Mouse (Mus musculus): ENCODE measurements around the gene Mok. TPM values are rescaled to one million over a fixed set of nuclear protein-coding genes. Genes with fewer than 3 reads are reported as not detected.

Mok gene
- polyA plus RNA-seq, 1 experiment from 2014 or later: 0.85 TPM

DNA sequence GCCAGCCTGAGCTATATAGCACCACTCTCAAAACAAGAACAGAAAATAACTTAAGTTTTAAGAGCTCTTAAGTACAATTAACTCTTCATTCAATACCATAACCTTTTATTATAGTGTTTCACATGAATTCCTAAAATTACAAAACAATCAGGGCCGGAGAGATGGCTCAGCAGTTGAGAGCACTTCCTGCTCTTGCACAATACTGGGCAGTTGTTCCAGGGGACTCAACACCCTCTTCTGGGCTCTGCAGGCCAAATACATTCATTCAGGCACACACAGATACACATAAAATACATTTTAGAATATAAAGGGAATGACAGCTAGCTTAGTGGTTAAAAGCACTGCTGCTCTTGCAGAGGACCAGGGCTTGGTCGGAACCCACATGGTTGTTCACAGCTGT lies 23.9 kb downstream of the Mok start:
- Histone ChIP-seq H3K4me1 (replicated peaks; ENCODE audit: control insufficient read depth, insufficient read depth, low read length) (no peaks in the 10 kb centered on the region), H3K9me3 (ENCODE audit: control insufficient read depth) (no peaks in the 10 kb centered on the region), H3K27ac (ENCODE audit: low read depth, low read length) (no peak overlapping the region), H3K27me3 (replicated peaks; ENCODE audit: control insufficient read depth, insufficient read depth, low read length) (no peaks in the 10 kb centered on the region), H3K36me3 (ENCODE audit: control insufficient read depth, insufficient read depth) (no peaks in the 10 kb centered on the region), H3K4me2 (replicated peaks; ENCODE audit: low read depth) (no peak overlapping the region), H3K9ac (ENCODE audit: low read depth, low read length) (no peak overlapping the region), H3K4me3 (ENCODE audit: low read depth, low read length) (no peak overlapping the region)
- WGBS: 74% methylated on average over 2 of the region's 2 CpGs
- no peak for TF ChIP-seq CTCF (IDR thresholded peaks at IDR 0.05; ENCODE audit: low read depth)
- no peak for ATAC-seq

DNA sequence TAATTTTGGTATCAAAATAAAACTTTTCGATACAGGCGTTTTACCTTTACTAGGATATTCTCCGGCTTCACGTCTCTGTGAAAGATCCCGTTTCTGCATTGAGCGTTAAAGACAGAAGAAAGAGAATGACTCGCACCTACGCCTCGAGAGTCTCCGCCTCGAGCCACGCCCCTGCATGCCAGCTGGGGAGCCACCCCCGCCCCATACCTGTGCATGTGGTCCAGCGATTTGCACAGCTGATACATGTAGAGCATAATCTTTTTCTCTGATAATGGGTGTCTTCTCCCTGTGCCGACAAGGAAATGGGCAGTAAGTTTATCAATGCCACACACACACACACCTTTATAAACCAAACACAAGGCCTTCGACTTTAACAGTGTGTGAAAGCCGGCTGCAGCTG lies 25.8 kb downstream of the Mok start:
- WGBS: 44% methylated on average over 17 of the region's 17 CpGs
- Histone ChIP-seq H3K4me3 (ENCODE audit: low read depth, low read length) (no peak overlapping the region), H3K27ac (ENCODE audit: low read depth, low read length) (no peak overlapping the region), H3K9me3 (ENCODE audit: control insufficient read depth) (no peaks in the 10 kb centered on the region), H3K36me3 (ENCODE audit: control insufficient read depth, insufficient read depth) (no peaks in the 10 kb centered on the region), H3K27me3 (replicated peaks; ENCODE audit: control insufficient read depth, insufficient read depth, low read length) (no peaks in the 10 kb centered on the region), H3K4me1 (replicated peaks; ENCODE audit: control insufficient read depth, insufficient read depth, low read length) (no peaks in the 10 kb centered on the region), H3K9ac (ENCODE audit: low read depth, low read length) (no peak overlapping the region), H3K4me2 (replicated peaks; ENCODE audit: low read depth) (no peak overlapping the region)
- ATAC-seq: no peak
- no peak for TF ChIP-seq CTCF (IDR thresholded peaks at IDR 0.05; ENCODE audit: low read depth)

DNA sequence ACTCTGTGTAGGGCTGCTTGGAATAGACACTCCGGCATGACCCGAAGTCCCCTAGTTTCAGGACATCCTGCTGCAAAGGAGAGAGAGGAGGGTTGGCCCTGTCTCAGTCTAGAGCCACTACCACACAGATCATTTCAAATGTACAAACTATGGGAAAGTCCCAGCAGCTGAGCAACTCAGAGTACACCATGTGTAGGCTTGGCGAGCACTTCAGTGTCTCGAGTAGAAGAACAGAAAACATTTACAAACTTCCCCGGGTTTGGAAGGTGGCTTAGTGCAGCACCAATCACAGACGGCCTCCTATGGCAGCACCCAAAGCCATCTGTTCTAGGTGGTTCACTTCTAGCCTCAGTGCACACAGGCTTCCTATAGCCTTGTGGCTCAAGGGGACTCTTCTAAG lies 27.1 kb downstream of the Mok start:
- no peaks in the 10 kb centered on the region for H3K27me3 ChIP-seq (replicated peaks; ENCODE audit: control insufficient read depth, insufficient read depth, low read length)
- no peak for ATAC-seq
- TF ChIP-seq CTCF (IDR thresholded peaks at IDR 0.05; ENCODE audit: low read depth): no peak
- no peak overlapping the region for H3K4me2 ChIP-seq (replicated peaks; ENCODE audit: low read depth)
- no peaks in the 10 kb centered on the region for H3K4me1 ChIP-seq (replicated peaks; ENCODE audit: control insufficient read depth, insufficient read depth, low read length)
- H3K36me3 ChIP-seq (ENCODE audit: control insufficient read depth, insufficient read depth): no peaks in the 10 kb centered on the region
- H3K4me3 ChIP-seq (ENCODE audit: low read depth, low read length): no peak overlapping the region
- WGBS: 95% methylated on average over 6 of the region's 6 CpGs
- H3K9ac ChIP-seq (ENCODE audit: low read depth, low read length): no peak overlapping the region
- H3K27ac ChIP-seq (ENCODE audit: low read depth, low read length): no peak overlapping the region
- no peaks in the 10 kb centered on the region for H3K9me3 ChIP-seq (ENCODE audit: control insufficient read depth)

DNA sequence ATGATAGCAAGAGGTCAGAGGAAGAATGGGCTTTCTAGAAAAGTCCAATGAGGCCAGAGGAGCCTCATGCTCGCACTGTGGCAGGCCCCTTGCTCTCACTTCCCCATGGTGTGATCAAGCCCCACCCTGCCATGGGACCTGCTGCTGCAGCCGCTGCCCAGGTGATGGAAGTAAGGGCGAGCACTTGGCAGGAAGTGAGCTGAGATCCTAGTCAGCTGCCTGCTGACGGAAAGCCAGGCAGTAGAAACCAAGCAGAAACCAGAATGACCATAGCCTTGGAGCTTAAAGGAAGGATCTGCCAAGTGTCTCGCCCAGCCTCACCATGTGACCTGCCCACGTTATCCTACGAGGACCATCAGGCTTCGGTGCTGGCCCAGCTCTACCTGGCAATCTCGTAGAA lies 27.6 kb downstream of the Mok start:
- no peaks in the 10 kb centered on the region for H3K27me3 ChIP-seq (replicated peaks; ENCODE audit: control insufficient read depth, insufficient read depth, low read length)
- no peak for TF ChIP-seq CTCF (IDR thresholded peaks at IDR 0.05; ENCODE audit: low read depth)
- no peak overlapping the region for H3K9ac ChIP-seq (ENCODE audit: low read depth, low read length)
- no peaks in the 10 kb centered on the region; the same call in 1 of the 2 replicates for H3K36me3 ChIP-seq (ENCODE audit: control insufficient read depth, insufficient read depth)
- H3K4me3 ChIP-seq (ENCODE audit: low read depth, low read length): no peak overlapping the region
- H3K27ac ChIP-seq (ENCODE audit: low read depth, low read length): no peak overlapping the region
- no peak for ATAC-seq
- 79% methylated on average over 9 of the region's 9 CpGs for WGBS
- H3K4me2 ChIP-seq (replicated peaks; ENCODE audit: low read depth): no peak overlapping the region
- no peaks in the 10 kb centered on the region for H3K4me1 ChIP-seq (replicated peaks; ENCODE audit: control insufficient read depth, insufficient read depth, low read length)
- no peaks in the 10 kb centered on the region for H3K9me3 ChIP-seq (ENCODE audit: control insufficient read depth)

DNA sequence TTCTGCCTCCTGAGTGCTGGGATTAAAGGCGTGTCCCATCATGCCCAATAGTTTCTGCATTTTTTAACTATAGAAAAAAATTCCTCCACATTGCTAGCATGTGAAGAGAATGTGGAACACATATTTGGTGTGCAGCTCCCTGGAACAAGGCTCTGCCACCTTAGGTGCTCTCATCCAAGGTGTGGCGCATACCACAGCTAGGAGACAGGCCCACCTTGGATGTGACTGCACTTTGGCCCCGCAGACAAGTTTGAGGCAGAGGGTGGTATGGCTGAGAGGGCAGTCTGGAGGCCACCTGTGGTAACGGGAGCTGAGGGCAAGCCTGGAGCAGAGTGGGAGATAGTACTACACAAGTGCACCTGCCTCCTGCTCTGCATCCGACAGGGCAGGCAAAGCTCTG lies 31.9 kb downstream of the Mok start:
- 70% methylated on average over 5 of the region's 5 CpGs for WGBS
- H3K9me3 ChIP-seq (ENCODE audit: control insufficient read depth): no peaks in the 10 kb centered on the region
- no peak overlapping the region for H3K27ac ChIP-seq (ENCODE audit: low read depth, low read length)
- H3K4me1 ChIP-seq (replicated peaks; ENCODE audit: control insufficient read depth, insufficient read depth, low read length): no peaks in the 10 kb centered on the region
- no peaks in the 10 kb centered on the region for H3K27me3 ChIP-seq (replicated peaks; ENCODE audit: control insufficient read depth, insufficient read depth, low read length)
- TF ChIP-seq CTCF (IDR thresholded peaks at IDR 0.05; ENCODE audit: low read depth): no peak
- no peak overlapping the region for H3K9ac ChIP-seq (ENCODE audit: low read depth, low read length)
- ATAC-seq: no peak
- no peak overlapping the region for H3K4me2 ChIP-seq (replicated peaks; ENCODE audit: low read depth)
- no peaks in the 10 kb centered on the region; the same call in 1 of the 2 replicates for H3K36me3 ChIP-seq (ENCODE audit: control insufficient read depth, insufficient read depth)
- H3K4me3 ChIP-seq (ENCODE audit: low read depth, low read length): no peak overlapping the region

DNA sequence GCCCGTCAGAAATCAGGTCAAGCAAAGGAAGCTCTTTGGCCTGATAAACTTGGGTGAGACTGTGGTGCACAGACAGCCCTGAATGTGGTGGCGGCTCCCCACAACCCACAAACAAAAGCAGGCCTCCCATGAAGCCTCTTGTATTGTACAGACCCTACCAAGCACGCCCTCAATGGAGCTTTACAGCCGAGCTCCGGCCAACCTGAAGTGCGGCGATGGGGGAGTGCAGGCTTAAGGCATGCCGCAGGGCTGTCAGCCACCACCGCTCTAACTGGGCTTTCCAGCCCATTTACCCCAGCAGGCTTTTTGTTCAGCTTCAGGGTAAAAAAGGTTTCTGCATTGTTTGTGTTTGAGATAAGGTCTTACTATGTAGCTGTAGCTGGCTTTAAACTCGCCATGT lies 32.3 kb downstream of the Mok start:
- Histone ChIP-seq H3K9me3 (ENCODE audit: control insufficient read depth) (no peaks in the 10 kb centered on the region), H3K36me3 (ENCODE audit: control insufficient read depth, insufficient read depth) (no peaks in the 10 kb centered on the region; the same call in 1 of the 2 replicates), H3K4me3 (ENCODE audit: low read depth, low read length) (no peak overlapping the region), H3K4me1 (replicated peaks; ENCODE audit: control insufficient read depth, insufficient read depth, low read length) (no peaks in the 10 kb centered on the region), H3K27me3 (replicated peaks; ENCODE audit: control insufficient read depth, insufficient read depth, low read length) (no peaks in the 10 kb centered on the region), H3K27ac (ENCODE audit: low read depth, low read length) (no peak overlapping the region), H3K9ac (ENCODE audit: low read depth, low read length) (no peak overlapping the region), H3K4me2 (replicated peaks; ENCODE audit: low read depth) (no peak overlapping the region)
- TF ChIP-seq CTCF (IDR thresholded peaks at IDR 0.05; ENCODE audit: low read depth): no peak
- no peak for ATAC-seq
- WGBS: 79% methylated on average over 10 of the region's 10 CpGs

Measured in intestine, postnatal 0 days (tissue).